Mouse (Mus musculus) embryonic facial prominence, embryonic 15.5 days (tissue): Measurements from ENCODE around the gene Noxred1. TPM values are rescaled to one million over a fixed set of nuclear protein-coding genes. Genes with fewer than 3 reads are reported as not detected.

Experiments
- ATAC-seq: fragments of 200-750 bp; cut with Nextera tagmentation; 2 replicates; pipeline ENCODE4 v1.8.0; 2017; ENCODE audit warnings: low read depth, moderate TSS enrichment; ENCODE audit not compliant: insufficient number of reproducible peaks, low FRiP score, low TSS enrichment
- H3K27ac ChIP-seq: fragments of 300-500 bp; sonication (generic); replicated peaks from 2 replicates; pipeline ENCODE4 v1.5.1; 2015; ENCODE audit warnings: mild to moderate bottlenecking, inconsistent platforms
- H3K27me3 ChIP-seq: fragments of 300-500 bp; sonication (generic); 2 replicates; pipeline ENCODE4 v1.6.1; 2015; ENCODE audit warnings: inconsistent platforms
- H3K36me3 ChIP-seq: fragments of 300-500 bp; sonication (generic); 2 replicates; pipeline ENCODE4 v1.6.1; 2015; ENCODE audit warnings: mild to moderate bottlenecking, inconsistent platforms
- H3K4me1 ChIP-seq: fragments of 300-500 bp; sonication (generic); 2 replicates; pipeline ENCODE4 v1.6.1; 2015; ENCODE audit warnings: inconsistent platforms
- H3K4me2 ChIP-seq: fragments of 300-500 bp; sonication (generic); replicated peaks from 2 replicates; pipeline ENCODE4 v1.6.1; 2015; ENCODE audit warnings: mild to moderate bottlenecking, inconsistent platforms
- H3K4me3 ChIP-seq: fragments of 300-500 bp; sonication (generic); replicated peaks from 2 replicates; pipeline ENCODE4 v1.5.1; 2015; ENCODE audit warnings: mild to moderate bottlenecking, inconsistent platforms
- H3K9ac ChIP-seq: fragments of 300-500 bp; sonication (generic); 2 replicates; pipeline ENCODE4 v1.6.1; 2015; ENCODE audit warnings: inconsistent platforms
- H3K9me3 ChIP-seq: fragments of 300-500 bp; sonication (generic); replicated peaks from 2 replicates; pipeline ENCODE4 v1.6.1; 2016; ENCODE audit warnings: inconsistent platforms
- WGBS: fragments of 180-500 bp; shearing (Covaris S2); methylation state at CpG from one replicate; pipeline ENCODE4 v1.1.7; 2015; 5-methylcytosine and 5-hydroxymethylcytosine counted together
- microRNA-seq: library from miRNA; unstranded; fragments of <30 nt; microRNA quantifications from one replicate; pipeline ENCODE4, GENCODE M21; 2016; ENCODE audit warnings: borderline number of aligned reads
- polyA plus RNA-seq: library from polyadenylated mRNA; unstranded; fragments of >200 nt; fragmentation: Nextera tagmentation; extraction: Ambion mirVana; gene quantifications from 2 replicates; pipeline ENCODE4 v1.2.1, GENCODE M21; 2015

Noxred1 gene
- polyA plus RNA-seq, 1 experiment from 2014 or later: 0.49 TPM

DNA sequence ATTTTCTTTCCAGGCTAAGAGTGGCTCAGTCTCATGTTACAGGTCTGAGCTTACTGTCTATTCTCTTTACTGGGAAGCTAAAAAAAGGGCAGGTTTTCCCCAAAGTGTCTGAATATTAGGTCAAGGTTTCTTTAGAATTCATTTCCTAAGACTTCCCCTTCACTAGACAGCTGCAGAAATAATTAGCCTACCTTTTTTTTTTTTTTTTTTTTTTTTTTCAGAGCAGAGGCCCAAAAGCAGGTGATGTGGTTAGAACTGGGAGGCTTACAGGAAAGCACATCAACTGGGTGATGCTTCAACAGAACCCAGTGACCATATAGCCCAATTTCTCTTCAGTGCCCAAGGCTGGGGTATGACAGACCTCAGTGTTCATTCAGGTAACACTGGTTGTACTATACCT lies 42.2 kb downstream of the Noxred1 start:
- Histone ChIP-seq H3K27me3 (no peaks in the 10 kb centered on the region), H3K9ac (no peak overlapping the region), H3K36me3 (no peaks in the 10 kb centered on the region), H3K27ac (no peak overlapping the region), H3K4me1 (peaks cover 3% of the 10 kb centered on the region; the same call in 1 of the 2 replicates), H3K4me3 (no peak overlapping the region), H3K9me3 (no peaks in the 10 kb centered on the region), H3K4me2 (no peak overlapping the region)
- no peak for ATAC-seq

DNA sequence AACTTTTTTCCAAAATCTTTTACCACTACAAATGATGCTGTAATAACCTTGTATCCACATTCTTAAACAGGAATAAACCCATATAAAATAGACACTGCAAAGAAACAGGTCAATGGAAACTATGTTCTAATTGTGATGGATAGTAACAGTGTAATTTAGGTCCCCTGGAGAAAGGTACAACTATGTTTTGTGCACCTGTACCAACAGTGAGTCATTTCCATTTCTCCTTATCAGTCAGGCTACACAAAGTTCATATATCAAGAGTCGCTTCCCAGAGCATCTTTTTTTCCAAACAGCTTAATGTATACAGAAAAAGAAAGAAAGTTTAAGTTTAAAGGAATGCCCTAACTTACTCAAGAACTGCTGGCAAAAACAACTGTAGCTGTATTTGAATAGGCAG lies 43.5 kb downstream of the Noxred1 start:
- Histone ChIP-seq H3K4me2 (no peak overlapping the region), H3K36me3 (no peaks in the 10 kb centered on the region), H3K27ac (no peak overlapping the region), H3K9me3 (no peaks in the 10 kb centered on the region), H3K4me3 (no peak overlapping the region), H3K27me3 (no peaks in the 10 kb centered on the region), H3K4me1 (peaks cover 3% of the 10 kb centered on the region; the same call in 1 of the 2 replicates), H3K9ac (no peak overlapping the region)
- no peak for ATAC-seq
- 84% methylated on average over 1 of the region's 1 CpGs for WGBS

DNA sequence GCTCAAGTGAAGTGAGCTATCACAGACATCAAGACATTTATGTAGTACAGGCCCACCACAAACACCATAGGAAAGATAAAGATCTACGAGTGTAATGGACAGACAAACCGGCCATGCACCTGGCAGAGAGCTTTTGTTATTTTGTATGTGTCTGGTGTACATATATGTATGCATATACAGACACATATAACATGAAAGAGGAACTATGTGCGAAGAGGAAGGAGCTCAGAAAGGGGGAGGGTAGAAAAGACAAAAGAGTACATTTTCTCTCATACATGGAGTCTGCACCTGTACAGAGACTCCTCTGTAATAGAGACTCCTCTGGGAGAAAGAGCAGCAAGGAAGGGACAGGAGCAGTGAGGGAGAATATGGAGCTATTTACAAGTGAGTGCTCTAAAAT lies 45.5 kb downstream of the Noxred1 start:
- no peaks in the 10 kb centered on the region for H3K27me3 ChIP-seq
- no peak overlapping the region for H3K9ac ChIP-seq
- WGBS: 90% methylated on average over 3 of the region's 3 CpGs
- no peak overlapping the region for H3K4me3 ChIP-seq
- no peaks in the 10 kb centered on the region for H3K9me3 ChIP-seq
- H3K36me3 ChIP-seq: no peaks in the 10 kb centered on the region
- no peak for ATAC-seq
- H3K27ac ChIP-seq: no peak overlapping the region
- no peak overlapping the region for H3K4me2 ChIP-seq
- no peaks in the 10 kb centered on the region for H3K4me1 ChIP-seq

DNA sequence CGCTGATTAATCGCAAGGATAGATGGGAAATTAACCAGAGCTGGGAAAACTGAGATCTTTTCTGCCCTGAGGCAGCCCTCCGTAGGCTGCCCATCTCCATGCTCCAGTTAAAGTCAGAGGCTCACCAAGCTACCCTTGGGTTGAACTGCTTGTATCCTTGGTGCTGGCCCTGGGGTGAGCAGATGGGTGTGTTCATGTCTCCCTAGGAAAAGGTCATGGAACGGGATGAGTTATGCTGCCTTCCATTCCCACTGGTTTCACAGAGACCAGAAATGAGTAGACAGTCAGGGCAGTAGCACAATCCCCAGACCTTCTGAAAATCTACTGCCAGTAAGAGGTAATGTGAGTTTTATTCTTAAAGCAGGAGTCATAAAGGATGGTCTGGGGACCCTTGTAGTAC lies 60.9 kb downstream of the Noxred1 start:
- 94% methylated on average over 4 of the region's 4 CpGs for WGBS
- H3K4me2 ChIP-seq: no peak overlapping the region
- H3K27ac ChIP-seq: no peak overlapping the region
- no peak for ATAC-seq
- peaks cover 8% of the 10 kb centered on the region; the same call in 1 of the 2 replicates for H3K36me3 ChIP-seq
- H3K27me3 ChIP-seq: no peaks in the 10 kb centered on the region
- no peak overlapping the region for H3K9ac ChIP-seq
- H3K4me3 ChIP-seq: no peak overlapping the region
- H3K4me1 ChIP-seq: peaks cover 26% of the 10 kb centered on the region
- H3K9me3 ChIP-seq: no peaks in the 10 kb centered on the region

DNA sequence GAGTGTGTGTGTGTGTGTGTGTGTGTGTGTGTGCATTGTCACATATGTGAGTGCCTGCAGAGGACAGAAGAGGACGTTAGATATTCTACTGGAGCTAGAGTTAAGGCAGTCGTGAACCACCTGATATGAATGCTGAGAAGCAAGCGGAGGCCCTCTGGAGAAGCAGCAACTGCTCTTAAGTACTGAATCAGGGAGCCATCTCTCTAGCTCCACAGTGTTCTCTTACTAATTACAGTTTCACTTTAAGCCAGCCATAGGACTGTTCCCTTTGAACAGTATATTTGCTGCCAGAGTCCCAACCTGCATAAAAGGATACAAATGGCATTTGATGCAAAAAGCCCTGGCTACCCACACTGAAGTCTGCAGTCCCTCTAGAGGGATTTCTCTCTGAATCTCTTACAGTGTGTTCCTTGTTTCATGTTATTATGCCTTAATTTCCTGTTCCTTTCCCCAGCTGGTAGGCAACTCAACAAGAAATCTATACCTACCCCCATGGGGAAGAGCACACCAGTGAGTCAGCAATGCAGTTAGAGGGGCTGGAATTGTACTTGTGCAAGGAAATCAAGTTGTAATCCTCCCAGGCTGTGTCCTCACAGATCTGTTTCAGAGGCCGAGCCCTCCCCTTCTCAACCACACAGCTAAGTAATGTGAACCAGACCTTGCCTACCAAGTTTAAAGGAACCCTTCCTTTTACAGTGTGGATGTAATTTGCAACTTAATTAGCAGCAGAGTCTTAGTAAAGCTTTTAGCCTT lies 63.2 kb downstream of the Noxred1 start:
- Histone ChIP-seq H3K4me3 (no peak overlapping the region), H3K9ac (no peak overlapping the region), H3K27me3 (no peaks in the 10 kb centered on the region), H3K4me2 (no peak overlapping the region), H3K4me1 (peaks cover 26% of the 10 kb centered on the region), H3K27ac (peak overlapping the region; percentile 58), H3K36me3 (peaks cover 18% of the 10 kb centered on the region), H3K9me3 (no peaks in the 10 kb centered on the region)
- 36% methylated on average over 4 of the region's 4 CpGs for WGBS
- ATAC-seq: 0 out of 2 replicates have a peak, but pooled peaks have one; percentile 43

Small RNA genes lying within 50 kb of the gene (microRNA-seq; reads per million reads assigned to microRNA genes)
- not detected for gene Gm47293

Other genes starting within 250 kb of the Noxred1 start
- 0.12 TPM in 1 of 2 replicates, not detected in the other for gene Zdhhc22, start 248.3 kb downstream of the Noxred1 start, polyA plus RNA-seq
- 0.16 and 0.28 TPM in 2 replicates for gene Tmem63c, start 217.4 kb downstream of the Noxred1 start, polyA plus RNA-seq
- 0.16 and 0.17 TPM in 2 replicates for gene Ngb, start 136.2 kb downstream of the Noxred1 start, polyA plus RNA-seq
- gene Gstz1, start 91.6 kb downstream of the Noxred1 start, polyA plus RNA-seq: 31.4 and 38.1 TPM in 2 replicates
- 14.5 and 15.5 TPM in 2 replicates for gene Pomt2, start 90.8 kb downstream of the Noxred1 start, polyA plus RNA-seq
- 0.95 and 1.8 TPM in 2 replicates for gene Samd15, start 39.0 kb downstream of the Noxred1 start, polyA plus RNA-seq
- gene Tmed8, start 38.3 kb downstream of the Noxred1 start, polyA plus RNA-seq: 2.2 and 2.4 TPM in 2 replicates
- gene Vipas39, start 27.5 kb upstream of the Noxred1 start, polyA plus RNA-seq: 41.1 and 44.2 TPM in 2 replicates
- 220 and 223 TPM in 2 replicates for gene Ahsa1, start 27.7 kb upstream of the Noxred1 start, polyA plus RNA-seq
- 1.5 TPM in 2 replicates for gene Ism2, start 61.0 kb upstream of the Noxred1 start, polyA plus RNA-seq
- gene Sptlc2, start 149.6 kb upstream of the Noxred1 start, polyA plus RNA-seq: 73.4 and 73.6 TPM in 2 replicates
- 276 and 281 TPM in 2 replicates for gene Slirp, start 205.2 kb upstream of the Noxred1 start, polyA plus RNA-seq
- 60.7 and 61.0 TPM in 2 replicates for gene Alkbh1, start 205.3 kb upstream of the Noxred1 start, polyA plus RNA-seq
- gene Snw1, start 233.5 kb upstream of the Noxred1 start, polyA plus RNA-seq: 113 and 121 TPM in 2 replicates